In genomic region chr4:152179946-152180660, GRCm38 (mm10) we compare ENCODE assay signal across 14 mouse cellular contexts. TPM values are rescaled to one million over a fixed set of nuclear protein-coding genes. Genes with fewer than 3 reads are reported as not detected.
A peak's percentile ranks its signal among the peaks of the same experiment; 100 is the strongest.
DNase-seq lines count a peak whose midpoint lies in the region; ATAC-seq and TF ChIP-seq lines count a peak whose summit lies in the region.
"Had no signal": no experiment of that assay in that cellular context is flagged by ENCODE, and none has a peak within 500 bp of the region (broad histone marks: within the 10 kb centered on the region; RNA-seq: fewer than 3 reads in every experiment).

No protein-coding gene starts in this region.

- no peak for TF ChIP-seq CTCF in lung, adult 2 months (IDR thresholded peaks at IDR 0.05; ENCODE audit: insufficient read depth, low read length)
- no peak for TF ChIP-seq CTCF in stomach, postnatal 0 days (IDR thresholded peaks at IDR 0.05; ENCODE audit: low read depth)

- TF ChIP-seq POLR2A in lung, adult 2 months (IDR thresholded peaks at IDR 0.05; ENCODE audit: borderline replicate concordance, extremely low read depth, low read depth, low read length), result peak; percentile 22; the same call in 1 of the 2 replicates

- H3K4me2 ChIP-seq in neural tube, embryonic 13.5 days, result peak overlapping the region; percentile 90
- no peak overlapping the region for H3K4me2 ChIP-seq in stomach, postnatal 0 days (replicated peaks; ENCODE audit: low read depth)

- 73% methylated on average over 16 of the region's 16 CpGs for WGBS in lung, adult 2 months
- WGBS in hindbrain, embryonic 10.5 days, result 89% methylated on average over 16 of the region's 16 CpGs
- 84% methylated on average over 16 of the region's 16 CpGs for WGBS in neural tube, embryonic 13.5 days
- WGBS in stomach, postnatal 0 days, result 88% methylated on average over 16 of the region's 16 CpGs

- DNase-seq in lung, adult 2 months, result no peak
- no peak for DNase-seq in lung, adult 18-20 months
- peak; percentile 91 for DNase-seq in cerebellum, adult 9-10 months
- no peak for DNase-seq in hindbrain, embryonic 10.5 days (ENCODE audit: low spot score)
- no peak for DNase-seq in stomach, postnatal 0 days (ENCODE audit: low spot score)
- DNase-seq in adrenal gland, postnatal 4 days (ENCODE audit: low spot score in 2 of 2), result no peak
- DNase-seq: adrenal gland, adult 2 months; kidney, adult 2 months; liver, embryonic 13.5 days; spleen, adult 18-20 months; thymus, postnatal 14 days had no signal

- no peak for ATAC-seq in neural tube, embryonic 13.5 days (ENCODE audit: low read depth)
- no peak for ATAC-seq in stomach, postnatal 0 days (ENCODE audit: low FRiP score, low TSS enrichment)

- H3K9ac ChIP-seq in neural tube, embryonic 13.5 days, result peak overlapping the region; percentile 85
- H3K9ac ChIP-seq in stomach, postnatal 0 days (ENCODE audit: low read length), result no peak overlapping the region

- no peak for TF ChIP-seq EP300 in stomach, postnatal 0 days (optimal IDR thresholded peaks at IDR 0.05)

- no peak overlapping the region for H3K27ac ChIP-seq in hindbrain, embryonic 10.5 days
- no peak overlapping the region for H3K27ac ChIP-seq in neural tube, embryonic 13.5 days (replicated peaks)
- H3K27ac ChIP-seq in stomach, postnatal 0 days (replicated peaks), result no peak overlapping the region
- H3K27ac ChIP-seq: liver, embryonic 13.5 days had no signal

- no peaks in the 10 kb centered on the region for H3K9me3 ChIP-seq in hindbrain, embryonic 10.5 days
- H3K9me3 ChIP-seq in neural tube, embryonic 13.5 days, result no peaks in the 10 kb centered on the region
- H3K9me3 ChIP-seq in stomach, postnatal 0 days (ENCODE audit: control insufficient read depth, low read length), result no peaks in the 10 kb centered on the region
- H3K9me3 ChIP-seq: liver, embryonic 13.5 days had no signal

- H3K4me1 ChIP-seq in lung, adult 2 months (ENCODE audit: control insufficient read depth, insufficient read depth, low read length), result no peaks in the 10 kb centered on the region; the same call in 1 of the 2 replicates
- peaks cover 52% of the 10 kb centered on the region for H3K4me1 ChIP-seq in hindbrain, embryonic 10.5 days (replicated peaks)
- peaks cover 43% of the 10 kb centered on the region for H3K4me1 ChIP-seq in neural tube, embryonic 13.5 days (replicated peaks)
- H3K4me1 ChIP-seq in stomach, postnatal 0 days (replicated peaks; ENCODE audit: control insufficient read depth, insufficient read depth), result 0 out of 2 replicates have a peak, but pooled peaks cover 8% of the 10 kb centered on the region

- peak overlapping the region; percentile 10 for H3K4me3 ChIP-seq in lung, adult 2 months (replicated peaks; ENCODE audit: extremely low read depth, low read depth, low read length)
- 0 out of 2 replicates have a peak overlapping the region, but pooled peaks have one; percentile 84 for H3K4me3 ChIP-seq in hindbrain, embryonic 10.5 days
- H3K4me3 ChIP-seq in neural tube, embryonic 13.5 days, result peak overlapping the region; percentile 78
- no peak overlapping the region for H3K4me3 ChIP-seq in stomach, postnatal 0 days (ENCODE audit: low read depth, low read length)

- peaks cover 52% of the 10 kb centered on the region for H3K27me3 ChIP-seq in hindbrain, embryonic 10.5 days (ENCODE audit: insufficient read depth, poor library complexity, severe bottlenecking)
- peaks cover 19% of the 10 kb centered on the region for H3K27me3 ChIP-seq in neural tube, embryonic 13.5 days
- no peaks in the 10 kb centered on the region for H3K27me3 ChIP-seq in stomach, postnatal 0 days (ENCODE audit: control insufficient read depth, insufficient read depth, low read length)

- H3K36me3 ChIP-seq in hindbrain, embryonic 10.5 days, result peaks cover 8% of the 10 kb centered on the region
- H3K36me3 ChIP-seq in neural tube, embryonic 13.5 days, result peaks cover 6% of the 10 kb centered on the region; the same call in 1 of the 2 replicates
- no peaks in the 10 kb centered on the region for H3K36me3 ChIP-seq in stomach, postnatal 0 days (ENCODE audit: control insufficient read depth, insufficient read depth, low read length)
- H3K36me3 ChIP-seq: liver, embryonic 13.5 days had no signal

RNA-seq across cellular contexts. Expression of gene Acot7, which starts 2.2 kb away (rescaled TPM):
- polyA plus RNA-seq in lung, adult 2 months (2012; rRNA removed), result 118 and 125 TPM in 2 replicates
- polyA plus RNA-seq in hindbrain, embryonic 10.5 days (2016; fragmentation: Nextera tagmentation; extraction: Ambion mirVana), result 90.0 and 118 TPM in 2 replicates
- 316 and 346 TPM in 2 replicates for polyA plus RNA-seq in neural tube, embryonic 13.5 days (2015; fragmentation: Nextera tagmentation; extraction: Ambion mirVana)
- polyA plus RNA-seq in stomach, postnatal 0 days (2015; fragmentation: Nextera tagmentation; extraction: Ambion mirVana), result 51.7 and 55.0 TPM in 2 replicates
- 10 to 100 TPM; 39.1 to 44.4 TPM for total RNA-seq in adrenal gland, postnatal 4 days (2021)

RNA-seq across cellular contexts. Expression of gene Hes2, which starts 21.4 kb away (rescaled TPM):
- 5.4 and 6.2 TPM in 2 replicates for polyA plus RNA-seq in lung, adult 2 months (2012; rRNA removed)
- 4.2 and 4.7 TPM in 2 replicates for polyA plus RNA-seq in hindbrain, embryonic 10.5 days (2016; fragmentation: Nextera tagmentation; extraction: Ambion mirVana)
- 0.13 and 0.15 TPM in 2 replicates for polyA plus RNA-seq in neural tube, embryonic 13.5 days (2015; fragmentation: Nextera tagmentation; extraction: Ambion mirVana)
- polyA plus RNA-seq in stomach, postnatal 0 days (2015; fragmentation: Nextera tagmentation; extraction: Ambion mirVana), result 0.52 and 0.87 TPM in 2 replicates
- total RNA-seq in adrenal gland, postnatal 4 days (2021), result not detected
- total RNA-seq: adrenal gland, adult 2 months; layer of hippocampus, postnatal 14 days had no signal
- polyA plus RNA-seq: adrenal gland, adult 2 months; heart, postnatal 0 days; liver, embryonic 13.5 days had no signal

RNA-seq across cellular contexts. Expression of gene Espn, which starts 27.9 kb away (rescaled TPM):
- polyA plus RNA-seq in lung, adult 2 months (2012; rRNA removed), result 9.8 and 16.3 TPM in 2 replicates
- polyA plus RNA-seq in hindbrain, embryonic 10.5 days (2016; fragmentation: Nextera tagmentation; extraction: Ambion mirVana), result 1.6 and 6.5 TPM in 2 replicates
- 0.21 and 0.51 TPM in 2 replicates for polyA plus RNA-seq in neural tube, embryonic 13.5 days (2015; fragmentation: Nextera tagmentation; extraction: Ambion mirVana)
- 13.8 and 14.4 TPM in 2 replicates for polyA plus RNA-seq in stomach, postnatal 0 days (2015; fragmentation: Nextera tagmentation; extraction: Ambion mirVana)
- 1 to 10 TPM; 1.0 to 5.1 TPM for total RNA-seq in adrenal gland, postnatal 4 days (2021)
